Mouse (Mus musculus) inflammation-experienced regulatory T-cells, adult 6 months (primary cell): ENCODE data around the gene Scaper. TPM values are rescaled to one million over a fixed set of nuclear protein-coding genes. Genes with fewer than 3 reads are reported as not detected.

ENCODE experiments used
- ATAC-seq: one replicate; pipeline ENCODE4 v1.8.0; 2017
- polyA plus RNA-seq, 3 experiments: library from polyadenylated mRNA; unstranded; fragments of 100-300 nt; shearing (Covaris generic); gene quantifications; one replicate each; pipeline ENCODE4 v1.2.1; 2017

Scaper gene
- polyA plus RNA-seq, 3 experiments from 2014 or later: 12.3 to 30.7 (median 20.3) TPM

DNA sequence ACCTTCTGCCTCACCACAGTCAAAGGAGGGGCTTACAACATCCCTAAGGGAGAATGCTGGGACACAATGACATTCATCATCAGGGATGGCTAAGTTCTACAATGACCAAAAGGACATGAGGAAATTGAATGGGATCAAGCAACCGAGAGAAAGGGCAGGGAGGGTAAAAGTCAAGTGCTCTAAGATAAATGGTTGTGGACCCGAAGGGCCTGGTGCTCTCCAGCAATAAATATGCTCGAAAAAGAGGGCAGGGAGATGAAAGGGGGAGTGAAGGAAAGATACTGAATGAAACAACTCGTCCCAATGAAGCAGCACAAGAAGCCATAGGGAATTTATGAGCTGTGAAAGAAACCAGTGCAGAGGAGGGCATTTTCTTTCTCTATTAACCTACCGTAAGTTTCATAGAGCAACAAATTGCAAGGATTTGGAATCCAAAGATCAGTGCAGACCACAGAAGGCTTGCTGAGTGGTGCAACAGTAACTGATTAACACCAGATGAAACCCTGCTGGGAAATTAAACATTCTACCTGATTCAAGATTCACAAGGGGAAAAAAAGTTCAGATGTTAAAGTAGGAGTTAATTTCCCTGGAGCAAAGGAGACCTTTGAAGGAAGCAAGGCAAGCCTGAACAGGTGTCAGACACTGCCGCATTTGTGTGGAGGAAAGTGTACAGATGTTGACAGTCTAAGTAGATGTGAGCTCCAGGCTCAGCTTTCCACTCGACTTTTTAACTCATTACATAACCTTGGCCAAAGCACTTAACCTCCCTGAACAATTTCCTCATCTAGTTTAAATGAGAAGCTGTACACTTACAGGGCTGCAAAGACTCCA lies 329.0 kb downstream of the Scaper start:
- no peak for ATAC-seq

- no peak for ATAC-seq
Observed at GRCm38 (mm10) chr9:55598594-55598993, 339.3 kb downstream of the Scaper start.

DNA sequence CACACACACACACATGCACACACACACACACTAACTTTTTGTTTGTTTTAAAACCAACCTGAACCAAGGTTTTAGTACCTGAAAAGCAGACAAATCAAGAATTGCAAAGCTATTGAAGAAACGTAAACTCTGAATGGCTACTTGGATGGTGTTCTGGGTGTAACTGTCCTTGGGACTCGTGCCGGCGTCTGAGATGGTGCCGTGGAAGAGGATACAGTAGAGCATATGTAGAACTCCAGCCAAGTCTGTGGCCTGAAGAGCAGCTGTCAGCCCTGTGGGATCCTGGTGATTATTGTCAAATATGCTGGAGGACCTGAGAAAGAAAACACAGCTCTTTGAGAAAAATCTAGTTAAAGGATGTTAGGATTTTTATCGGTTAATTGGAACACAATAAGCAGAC lies 351.8 kb downstream of the Scaper start:
- ATAC-seq: no peak

DNA sequence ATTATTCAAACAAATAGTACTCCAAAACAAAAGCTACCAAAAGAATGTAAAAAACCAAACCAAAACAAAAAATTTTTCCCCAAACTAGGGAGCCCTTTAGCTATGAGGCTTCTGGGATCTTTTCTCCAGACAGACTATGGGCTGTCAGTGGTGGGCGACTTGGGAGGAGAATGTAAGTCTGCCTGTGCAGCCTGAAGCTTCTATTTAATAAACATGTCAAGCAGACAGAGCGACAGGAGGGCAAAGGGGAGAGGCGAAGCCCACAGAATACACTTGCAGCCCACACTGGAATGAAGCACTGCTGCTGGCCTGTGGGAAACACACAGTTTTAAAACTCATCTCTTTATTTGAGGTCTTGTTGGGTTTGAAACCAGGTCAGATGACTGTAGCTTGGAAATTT lies 356.5 kb downstream of the Scaper start:
- ATAC-seq: no peak

DNA sequence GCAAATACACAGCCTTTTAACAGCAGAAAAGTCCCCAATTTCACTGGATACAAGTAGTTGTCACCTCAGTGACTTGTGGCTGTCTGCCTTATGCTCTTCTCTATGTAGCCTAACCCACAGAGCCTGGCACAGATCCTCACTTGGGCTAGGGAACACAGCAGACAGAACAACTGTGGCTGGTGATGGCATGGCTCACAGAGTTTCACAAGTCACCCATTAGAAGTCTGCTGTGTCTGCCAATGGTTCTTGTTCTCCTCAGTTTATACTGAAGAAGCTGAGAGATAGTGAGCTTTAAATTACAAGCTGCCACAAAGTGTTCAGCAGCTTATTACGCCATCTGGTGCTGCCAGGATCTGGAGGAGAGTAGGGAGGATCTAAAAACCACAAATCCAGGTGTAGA lies 361.3 kb downstream of the Scaper start:
- ATAC-seq: no peak

DNA sequence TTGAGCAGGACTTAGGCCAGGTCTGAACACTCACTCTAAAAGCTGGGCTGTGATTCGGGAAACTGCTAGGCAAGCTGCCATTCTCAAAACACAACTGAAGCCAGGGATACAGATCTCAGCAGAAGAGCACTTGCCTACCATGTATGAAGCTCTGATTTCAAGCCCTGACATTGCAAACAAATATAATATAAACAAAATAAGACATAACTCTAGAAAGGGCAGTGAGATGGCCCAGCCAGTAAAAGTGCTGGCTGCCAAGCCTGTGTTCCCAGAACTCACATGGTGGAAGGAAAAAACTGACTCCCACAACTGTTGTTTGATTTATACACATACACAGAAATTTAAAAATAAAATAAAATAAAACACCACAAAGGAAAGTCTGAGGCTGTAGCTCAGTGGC lies 366.8 kb downstream of the Scaper start:
- ATAC-seq: no peak

GRCm38 (mm10) chr9:55568466-55569159 lies 369.3 kb downstream of the Scaper start:
- no peak for ATAC-seq

- ATAC-seq: no peak
Observed at GRCm38 (mm10) chr9:55560960-55561359, 377.0 kb downstream of the Scaper start.

DNA sequence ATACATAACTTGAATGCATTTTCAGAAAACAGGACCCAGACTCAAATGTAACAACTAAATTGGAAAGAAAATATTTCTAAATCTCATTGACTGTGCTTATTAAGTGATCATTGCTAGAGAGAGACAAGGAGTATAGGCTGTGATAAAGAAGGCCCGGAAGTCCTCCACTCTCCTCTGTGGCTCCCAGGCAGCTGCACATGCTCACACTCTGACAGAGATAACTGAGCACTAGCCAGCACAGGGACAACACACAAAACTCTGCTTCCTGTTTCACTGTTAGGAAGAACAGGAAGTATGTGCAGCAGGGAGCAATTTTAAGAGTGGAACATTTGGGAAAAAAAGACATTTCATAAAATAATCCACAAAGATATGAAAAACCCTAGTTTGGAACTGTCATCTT lies 382.9 kb downstream of the Scaper start:
- ATAC-seq: no peak

DNA sequence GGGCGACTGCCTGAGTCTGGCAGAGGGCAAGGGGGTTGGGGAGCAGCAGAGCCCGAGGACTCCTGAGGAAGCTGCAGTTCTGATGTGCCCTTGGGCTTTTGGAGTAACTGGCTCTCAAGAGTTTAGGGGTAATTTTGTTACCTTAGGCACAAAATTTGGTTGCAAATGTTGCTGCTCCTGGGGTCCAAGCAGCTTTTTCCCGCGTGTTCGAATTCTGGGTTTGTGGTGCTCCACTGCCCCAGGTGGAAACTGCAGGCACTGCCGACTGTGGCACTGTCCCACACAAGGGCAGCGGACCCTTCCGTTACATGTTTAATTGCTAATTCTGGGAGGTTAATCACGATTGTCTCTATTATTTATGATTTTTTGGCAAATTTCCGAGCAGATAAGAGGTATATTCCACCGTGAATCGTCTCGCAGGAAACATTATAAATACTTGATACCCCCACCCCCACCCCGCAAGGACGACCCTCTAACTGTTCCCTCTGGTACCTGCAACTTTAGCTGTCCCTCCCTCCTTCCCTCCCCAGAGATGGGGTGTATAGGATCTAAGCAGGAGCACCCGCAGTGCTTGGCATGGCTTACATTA lies 388.5 kb downstream of the Scaper start:
- ATAC-seq: no peak

DNA sequence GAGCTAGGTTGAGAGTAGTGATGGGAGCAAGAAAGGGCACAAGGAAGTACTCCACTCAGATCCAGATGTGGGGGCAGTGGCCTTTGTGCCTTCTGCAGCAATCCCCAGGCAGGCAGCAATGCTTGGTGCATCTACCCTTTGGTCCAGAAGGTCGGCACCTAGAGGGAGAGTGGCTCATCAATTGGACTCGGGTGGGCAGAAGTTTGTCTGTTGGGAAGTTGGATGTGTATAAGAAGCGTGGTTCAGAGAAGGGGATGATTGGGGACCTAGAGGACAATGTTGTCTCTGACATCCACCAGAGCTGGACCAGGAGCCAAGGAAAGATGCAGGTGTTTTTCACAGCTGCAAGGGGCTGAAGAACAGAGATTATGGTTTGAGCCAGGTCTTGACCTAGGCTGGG lies 389.0 kb downstream of the Scaper start:
- ATAC-seq: no peak

- peak; percentile 26 for ATAC-seq
Observed at GRCm38 (mm10) chr9:55546176-55547010, 391.5 kb downstream of the Scaper start.

DNA sequence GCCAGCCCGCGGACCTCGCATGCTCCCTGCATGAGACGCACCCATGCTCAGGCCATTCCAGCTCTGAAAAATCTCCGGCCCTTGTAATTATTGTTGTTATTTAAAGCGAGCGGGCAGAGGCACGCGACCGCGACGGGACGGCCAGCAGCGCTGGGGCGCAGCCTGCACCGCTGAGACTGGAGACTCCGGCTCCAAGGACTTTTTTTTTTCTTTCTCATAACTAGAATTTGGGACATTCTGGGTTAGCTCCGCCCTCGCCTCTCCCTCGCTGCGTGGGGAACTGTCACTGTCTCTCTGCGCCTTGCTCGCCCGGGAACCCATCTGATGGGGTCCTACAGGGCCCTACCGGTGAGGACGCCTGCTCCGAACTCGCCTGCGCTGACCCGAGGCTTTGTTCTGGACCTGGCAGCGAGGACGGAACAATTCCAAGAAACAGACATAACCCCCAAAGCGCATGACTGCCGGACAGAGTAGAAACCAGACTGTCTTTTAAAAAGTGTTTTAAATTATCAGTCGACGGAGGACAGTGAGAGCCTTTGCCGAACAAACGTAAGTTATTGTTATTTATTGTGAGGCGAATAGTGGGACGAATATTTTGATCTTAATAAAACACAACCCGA lies 392.3 kb downstream of the Scaper start:
- no peak for ATAC-seq

DNA sequence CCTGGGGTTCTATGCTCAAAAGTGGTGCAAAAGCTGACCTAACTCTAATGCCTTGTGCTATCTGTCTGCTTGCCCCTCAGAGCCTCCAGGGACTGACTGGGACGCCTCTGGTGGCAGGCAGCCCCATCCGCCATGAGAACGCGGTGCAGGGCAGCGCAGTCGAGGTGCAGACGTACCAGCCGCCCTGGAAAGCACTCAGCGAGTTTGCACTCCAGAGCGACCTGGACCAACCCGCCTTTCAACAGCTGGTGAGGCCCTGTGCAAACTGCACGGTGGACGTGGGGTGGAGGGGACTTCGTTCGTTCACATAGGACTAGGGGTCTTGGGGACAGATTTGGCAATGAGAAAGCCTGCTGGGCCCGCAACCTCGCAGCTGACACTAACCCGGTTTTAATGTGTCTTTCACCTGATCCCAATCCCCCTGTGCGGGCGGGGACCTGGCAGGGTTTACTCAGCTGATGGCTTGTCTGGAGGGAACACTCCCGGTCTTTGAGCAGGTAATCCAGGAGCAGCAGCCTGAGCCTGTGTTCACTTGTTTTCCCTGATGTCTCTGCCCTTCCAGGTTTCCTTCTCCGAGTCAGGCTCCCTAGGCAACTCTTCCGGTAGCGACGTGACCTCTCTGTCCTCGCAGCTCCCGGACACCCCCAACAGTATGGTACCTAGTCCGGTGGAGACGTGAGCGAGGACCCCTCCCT lies 392.9 kb downstream of the Scaper start:
- no peak for ATAC-seq

- ATAC-seq: no peak
Observed at GRCm38 (mm10) chr9:55543703-55544401, 394.1 kb downstream of the Scaper start.

- ATAC-seq: no peak
Observed at GRCm38 (mm10) chr9:55543336-55543702, 394.6 kb downstream of the Scaper start.

DNA sequence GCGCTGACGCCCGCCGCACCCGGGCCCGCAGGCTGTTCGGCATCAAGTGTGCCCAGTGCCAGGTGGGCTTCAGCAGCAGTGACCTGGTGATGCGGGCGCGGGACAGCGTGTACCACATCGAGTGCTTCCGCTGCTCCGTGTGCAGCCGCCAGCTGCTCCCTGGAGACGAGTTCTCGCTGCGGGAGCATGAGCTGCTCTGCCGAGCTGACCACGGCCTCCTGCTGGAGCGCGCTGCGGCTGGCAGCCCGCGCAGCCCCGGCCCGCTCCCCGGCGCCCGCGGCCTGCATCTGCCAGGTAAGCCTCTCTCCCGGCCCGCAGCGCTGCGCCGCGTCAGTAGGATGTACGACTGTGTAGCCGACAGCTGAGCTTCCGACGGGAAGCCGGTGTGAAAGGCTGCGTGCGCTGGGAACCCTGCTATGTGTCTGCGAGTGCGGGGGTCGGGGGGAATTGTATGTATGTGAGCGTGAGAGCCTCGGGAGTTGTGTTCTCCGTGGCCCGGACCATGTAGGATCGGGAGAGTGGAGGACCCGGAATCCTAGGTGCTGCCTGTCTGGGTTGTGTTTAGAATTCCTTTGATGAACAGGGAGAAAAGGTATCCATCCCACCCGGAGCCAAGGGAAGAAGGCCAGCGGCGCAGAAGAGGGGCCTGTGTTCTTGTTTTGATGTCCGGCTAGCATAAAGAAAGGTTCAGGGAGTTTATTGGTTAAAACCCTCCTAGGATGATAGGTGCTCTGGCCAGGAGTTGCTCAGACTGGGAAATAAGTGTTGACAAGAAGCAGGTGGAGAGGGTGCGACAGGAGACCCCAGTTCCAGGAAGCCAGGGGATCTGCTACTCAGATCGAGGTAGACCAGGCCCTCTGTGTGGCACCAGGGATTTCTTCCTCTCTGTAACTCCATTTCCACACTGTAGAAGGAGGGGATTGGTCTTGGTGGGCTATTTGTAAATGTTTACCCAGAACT lies 395.3 kb downstream of the Scaper start:
- peak; percentile 20 for ATAC-seq

DNA sequence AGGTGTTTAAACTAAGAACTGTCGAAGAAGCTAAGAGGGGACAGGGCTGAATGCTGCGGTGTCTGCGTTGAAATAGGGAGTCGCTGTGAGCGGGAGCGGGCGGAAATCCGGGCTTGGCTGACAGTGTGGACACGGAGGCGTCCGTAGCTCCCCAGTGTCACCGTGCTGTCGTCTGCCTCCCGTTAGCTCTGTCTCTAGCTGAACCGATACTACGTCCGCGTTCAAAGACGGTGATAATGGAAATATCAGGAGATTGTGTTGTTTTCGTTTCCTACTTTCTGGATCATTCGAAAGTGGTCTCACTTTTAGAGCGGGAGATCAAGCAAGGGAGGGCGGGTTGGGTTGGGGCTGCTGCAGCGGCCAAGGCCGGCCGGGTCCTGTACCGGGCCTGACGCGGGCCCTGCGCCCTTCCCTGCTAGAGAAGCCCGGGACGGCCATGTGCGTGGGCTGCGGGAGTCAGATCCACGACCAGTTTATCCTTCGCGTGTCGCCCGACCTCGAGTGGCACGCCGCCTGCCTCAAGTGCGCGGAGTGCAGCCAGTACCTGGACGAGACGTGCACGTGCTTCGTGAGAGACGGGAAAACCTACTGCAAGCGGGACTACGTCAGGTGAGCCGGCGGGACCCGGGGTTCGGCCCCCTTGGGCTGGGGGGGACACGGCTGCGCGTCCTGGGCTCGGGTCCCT lies 396.1 kb downstream of the Scaper start:
- no peak for ATAC-seq

DNA sequence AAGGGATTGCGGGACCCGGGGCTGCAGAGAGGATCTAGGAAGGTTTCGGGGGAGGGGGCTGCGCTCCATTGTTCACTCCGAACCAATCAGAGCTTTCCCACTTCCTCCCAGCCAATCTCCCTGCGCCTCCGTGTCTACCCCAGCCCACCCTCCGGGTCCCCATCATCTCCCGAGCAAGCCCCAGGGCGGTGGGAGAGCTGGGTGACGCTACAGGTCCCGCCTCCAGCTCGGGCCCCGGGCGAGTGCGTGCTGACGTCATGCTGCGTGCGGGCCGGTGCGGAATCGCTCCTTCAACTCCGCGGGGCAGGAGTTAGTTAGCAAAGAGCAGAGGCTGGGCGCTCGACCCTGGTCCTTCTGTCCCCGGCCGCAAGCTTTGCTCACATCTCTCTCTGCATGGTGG lies 397.0 kb downstream of the Scaper start:
- peak; percentile 63 for ATAC-seq
